Mouse (Mus musculus) T-cell, adult 66 days (primary cell): ENCODE data around the gene Adh1. TPM values are rescaled to one million over a fixed set of nuclear protein-coding genes. Genes with fewer than 3 reads are reported as not detected.

Experiments used
- total RNA-seq, 2 experiments: library from RNA; stranded (reverse); gene quantifications; 3 replicates in 1 of 2; 4 replicates in 1 of 2; pipeline ENCODE4 v1.2.4; 2023

The Adh1 gene
- 1 to 10 TPM; 4.7 to 7.6 TPM for total RNA-seq

GRCm38 (mm10) chr3:138260721-138261669, at the start of gene Adh1:
Gene Adh1, plus strand, starts transcription at chr3:138260991.

GRCm38 (mm10) chr3:138217631-138218264, 43.0 kb upstream of the Adh1 start, which contains the start of gene Adh7:
Gene Adh7, plus strand, starts transcription at chr3:138217760.

GRCm38 (mm10) chr3:138312965-138313364, 52.2 kb downstream of the Adh1 start, which contains the start of gene Adh6a:
Gene Adh6a, plus strand, starts transcription at chr3:138313286.

Other genes with a start within 250 kb of the Adh1 start
- not detected for gene 1110002E22Rik, start 195.9 kb upstream of the Adh1 start, total RNA-seq
- gene Gm5105, start 193.6 kb upstream of the Adh1 start, total RNA-seq: not detected
- 10 to 100 TPM; 10.4 to 12.6 TPM for gene Trmt10a, start 117.5 kb upstream of the Adh1 start, total RNA-seq
- 1 to 10 TPM; 1.9 to 2.5 TPM for gene Mttp, start 116.0 kb upstream of the Adh1 start, total RNA-seq
- not detected for gene 4930579F01Rik, start 67.2 kb upstream of the Adh1 start, total RNA-seq
- not detected for gene Adh7, start 43.2 kb upstream of the Adh1 start, total RNA-seq
- not detected for gene Adh6a, start 52.3 kb downstream of the Adh1 start, total RNA-seq
- gene Adh6b, start 80.8 kb downstream of the Adh1 start, total RNA-seq: not detected
- not detected for gene Adh4, start 154.5 kb downstream of the Adh1 start, total RNA-seq
- 10 to 100 TPM; 79.9 to 88.6 TPM for gene Adh5, start 182.1 kb downstream of the Adh1 start, total RNA-seq
- gene Metap1, start 228.5 kb downstream of the Adh1 start, total RNA-seq: 10 to 100 TPM; 44.9 to 52.8 TPM